Mouse (Mus musculus) megakaryocyte progenitor cell, adult 5-6 weeks (primary cell): ENCODE data around the gene Sec16a. TPM values are rescaled to one million over a fixed set of nuclear protein-coding genes. Genes with fewer than 3 reads are reported as not detected.

Experiments
- ATAC-seq: replicated peaks from 2 replicates; pipeline ENCODE4 v1.8.0; 2016; ENCODE audit warnings: mild to moderate bottlenecking, moderate TSS enrichment, inconsistent platforms; ENCODE audit not compliant: poor library complexity
- total RNA-seq, 2 experiments: library from RNA; stranded (forward) in 1 of 2; stranded (reverse) in 1 of 2; fragments of 157-497, 149-512 nt in 1 of 2; fragments of 200-1000 nt in 1 of 2; gene quantifications; 2 replicates each; pipeline versions ENCODE4 v1.2.3 to v1.2.4; 2015 to 2017

The Sec16a gene
- total RNA-seq (2015) (33.9 and 48.3 TPM in 2 replicates), total RNA-seq (2017) (23.9 and 29.7 TPM in 2 replicates)

- ATAC-seq: peak; percentile 80
Measured at GRCm38 (mm10) chr2:26444946-26445665, at the start of gene Sec16a. Gene Sec16a (minus strand): TSS chr2:26445216.

- no peak for ATAC-seq
Measured at GRCm38 (mm10) chr2:26494396-26494795, 49.4 kb upstream of the Sec16a start.

GRCm38 (mm10) chr2:26493021-26493781 lies 48.2 kb upstream of the Sec16a start:
- ATAC-seq: peak; percentile 67

GRCm38 (mm10) chr2:26490760-26491301 lies 45.8 kb upstream of the Sec16a start:
- no peak for ATAC-seq

GRCm38 (mm10) chr2:26488535-26489135 lies 43.6 kb upstream of the Sec16a start:
- no peak for ATAC-seq

GRCm38 (mm10) chr2:26487322-26488021 lies 42.5 kb upstream of the Sec16a start:
- ATAC-seq: no peak

GRCm38 (mm10) chr2:26486835-26487321 lies 41.9 kb upstream of the Sec16a start:
- ATAC-seq: no peak

- no peak for ATAC-seq
Measured at GRCm38 (mm10) chr2:26486264-26486810, 41.3 kb upstream of the Sec16a start.

- no peak for ATAC-seq
Measured at GRCm38 (mm10) chr2:26485710-26486109, 40.7 kb upstream of the Sec16a start.

GRCm38 (mm10) chr2:26485278-26485677 lies 40.3 kb upstream of the Sec16a start:
- no peak for ATAC-seq

- no peak for ATAC-seq
Measured at GRCm38 (mm10) chr2:26484169-26484568, 39.2 kb upstream of the Sec16a start.

GRCm38 (mm10) chr2:26483230-26483869 lies 38.3 kb upstream of the Sec16a start:
- ATAC-seq: peak; percentile 90

GRCm38 (mm10) chr2:26482824-26483223 lies 37.8 kb upstream of the Sec16a start:
- no peak for ATAC-seq

GRCm38 (mm10) chr2:26481724-26482495 lies 36.9 kb upstream of the Sec16a start:
- no peak for ATAC-seq

GRCm38 (mm10) chr2:26480911-26481310 lies 35.9 kb upstream of the Sec16a start:
- ATAC-seq: no peak

- ATAC-seq: no peak
Measured at GRCm38 (mm10) chr2:26478685-26479205, 33.7 kb upstream of the Sec16a start.

- no peak for ATAC-seq
Measured at GRCm38 (mm10) chr2:26477911-26478310, 32.9 kb upstream of the Sec16a start.

- peak; percentile 54 for ATAC-seq
Measured at GRCm38 (mm10) chr2:26475505-26476430, 30.8 kb upstream of the Sec16a start.
